Mouse (Mus musculus): Measurements from ENCODE around the gene Tmem110. TPM values are rescaled to one million over a fixed set of nuclear protein-coding genes. Genes with fewer than 3 reads are reported as not detected.

Tmem110 gene
- polyA plus RNA-seq, 1 experiment = 15.7 TPM

GRCm38 (mm10) chr14:30868826-30869225 is 43.4 kb downstream of the Tmem110 start:
- no peaks in the 10 kb centered on the region for H3K27me3 ChIP-seq (ENCODE audit: control insufficient read depth, insufficient read depth, insufficient read length)
- no peak overlapping the region for H3ac ChIP-seq (ENCODE audit: control insufficient read depth, insufficient read length, low read depth)
- no peaks in the 10 kb centered on the region for H3K79me2 ChIP-seq (ENCODE audit: control insufficient read depth, insufficient read depth)
- H3K79me3 ChIP-seq (ENCODE audit: low read depth) = no peaks in the 10 kb centered on the region
- peaks cover 21% of the 10 kb centered on the region for H3K36me3 ChIP-seq (ENCODE audit: control insufficient read depth, insufficient read depth)
- TF ChIP-seq CTCF (IDR thresholded peaks at IDR 0.05; ENCODE audit: control insufficient read depth, insufficient read depth, insufficient read length) (no peak), FOSL1 (IDR thresholded peaks at IDR 0.05; ENCODE audit: insufficient read depth, low read length, poor library complexity, severe bottlenecking) (no peak), USF1 (IDR thresholded peaks at IDR 0.05; ENCODE audit: low read depth) (no peak), MAX (IDR thresholded peaks at IDR 0.05) (no peak), CEBPB (IDR thresholded peaks at IDR 0.05; ENCODE audit: low read depth) (no peak), MYOD1 (IDR thresholded peaks at IDR 0.05; ENCODE audit: control insufficient read depth, insufficient read length, low read depth) (no peak), MYOG (IDR thresholded peaks at IDR 0.05; ENCODE audit: control insufficient read depth, extremely low read depth, insufficient read length) (no peak)
- H3K4me3 ChIP-seq (ENCODE audit: insufficient read depth, poor library complexity, severe bottlenecking) = no peak overlapping the region

GRCm38 (mm10) chr14:30869391-30869801 is 44.0 kb downstream of the Tmem110 start:
- Histone ChIP-seq H3K4me3 (ENCODE audit: insufficient read depth, poor library complexity, severe bottlenecking) (no peak overlapping the region), H3K79me2 (ENCODE audit: control insufficient read depth, insufficient read depth) (no peaks in the 10 kb centered on the region), H3ac (ENCODE audit: control insufficient read depth, insufficient read length, low read depth) (no peak overlapping the region), H3K36me3 (ENCODE audit: control insufficient read depth, insufficient read depth) (peaks cover 19% of the 10 kb centered on the region), H3K79me3 (ENCODE audit: low read depth) (no peaks in the 10 kb centered on the region), H3K27me3 (ENCODE audit: control insufficient read depth, insufficient read depth, insufficient read length) (no peaks in the 10 kb centered on the region)
- TF ChIP-seq MAX (IDR thresholded peaks at IDR 0.05) (no peak), USF1 (IDR thresholded peaks at IDR 0.05; ENCODE audit: low read depth) (no peak), MYOG (IDR thresholded peaks at IDR 0.05; ENCODE audit: control insufficient read depth, extremely low read depth, insufficient read length) (no peak), CEBPB (IDR thresholded peaks at IDR 0.05; ENCODE audit: low read depth) (no peak), FOSL1 (IDR thresholded peaks at IDR 0.05; ENCODE audit: insufficient read depth, low read length, poor library complexity, severe bottlenecking) (no peak), MYOD1 (IDR thresholded peaks at IDR 0.05; ENCODE audit: control insufficient read depth, insufficient read length, low read depth) (no peak)

GRCm38 (mm10) chr14:30870206-30871147 is 45.1 kb downstream of the Tmem110 start:
- Histone ChIP-seq H3K4me3 (ENCODE audit: insufficient read depth, poor library complexity, severe bottlenecking) (no peak overlapping the region), H3K36me3 (ENCODE audit: control insufficient read depth, insufficient read depth) (peaks cover 10% of the 10 kb centered on the region), H3K79me3 (ENCODE audit: low read depth) (no peaks in the 10 kb centered on the region), H3ac (ENCODE audit: control insufficient read depth, insufficient read length, low read depth) (no peak overlapping the region), H3K27me3 (ENCODE audit: control insufficient read depth, insufficient read depth, insufficient read length) (no peaks in the 10 kb centered on the region), H3K79me2 (ENCODE audit: control insufficient read depth, insufficient read depth) (no peaks in the 10 kb centered on the region)
- TF ChIP-seq CEBPB (IDR thresholded peaks at IDR 0.05; ENCODE audit: low read depth) = no peak
- no peak for TF ChIP-seq USF1 (IDR thresholded peaks at IDR 0.05; ENCODE audit: low read depth)
- no peak for TF ChIP-seq FOSL1 (IDR thresholded peaks at IDR 0.05; ENCODE audit: insufficient read depth, low read length, poor library complexity, severe bottlenecking)
- no peak for TF ChIP-seq MYOG (IDR thresholded peaks at IDR 0.05; ENCODE audit: control insufficient read depth, extremely low read depth, insufficient read length)
- no peak for TF ChIP-seq MAX (IDR thresholded peaks at IDR 0.05)
- no peak for TF ChIP-seq CTCF (IDR thresholded peaks at IDR 0.05; ENCODE audit: control insufficient read depth, insufficient read depth, insufficient read length)
- TF ChIP-seq MYOD1 (IDR thresholded peaks at IDR 0.05; ENCODE audit: control insufficient read depth, insufficient read length, low read depth) = no peak

DNA sequence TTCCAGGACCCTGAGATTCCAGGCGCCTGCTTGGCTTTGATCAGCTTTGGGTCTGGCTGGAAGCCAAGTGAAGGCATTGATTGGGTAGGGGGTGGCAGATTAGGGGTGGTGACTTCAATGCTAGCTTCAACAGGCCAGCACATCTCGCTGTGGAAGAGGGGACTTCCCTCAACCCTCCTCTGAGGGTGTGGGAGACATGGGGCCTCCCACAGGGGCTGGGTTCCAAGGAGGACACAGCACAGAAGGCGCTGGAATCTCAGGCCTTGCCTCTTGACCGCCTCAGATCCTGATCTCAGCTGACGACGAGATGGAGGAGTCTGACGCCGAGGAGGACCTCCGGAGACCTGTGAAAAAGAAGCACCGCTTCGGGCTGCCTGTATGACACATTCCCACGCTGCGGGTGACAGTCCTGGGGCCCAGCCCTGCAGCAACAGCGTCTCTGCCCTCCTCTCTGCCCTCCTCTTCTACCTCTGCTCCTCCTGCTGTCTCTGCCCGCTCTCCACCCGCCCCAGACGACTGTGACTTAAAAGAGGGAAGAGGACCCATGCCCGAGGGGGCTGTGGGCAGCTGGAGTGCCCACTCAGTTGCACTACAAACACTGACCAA is 48.8 kb downstream of the Tmem110 start:
- TF ChIP-seq MAX (IDR thresholded peaks at IDR 0.05) = no peak
- TF ChIP-seq MYOG (IDR thresholded peaks at IDR 0.05; ENCODE audit: control insufficient read depth, extremely low read depth, insufficient read length) = no peak
- TF ChIP-seq FOSL1 (IDR thresholded peaks at IDR 0.05; ENCODE audit: insufficient read depth, low read length, poor library complexity, severe bottlenecking) = no peak
- no peak for TF ChIP-seq CTCF (IDR thresholded peaks at IDR 0.05; ENCODE audit: control insufficient read depth, insufficient read depth, insufficient read length)
- no peak for TF ChIP-seq CEBPB (IDR thresholded peaks at IDR 0.05; ENCODE audit: low read depth)
- no peak for TF ChIP-seq MYOD1 (IDR thresholded peaks at IDR 0.05; ENCODE audit: control insufficient read depth, insufficient read length, low read depth)
- TF ChIP-seq USF1 (IDR thresholded peaks at IDR 0.05; ENCODE audit: low read depth) = no peak
- peaks cover 4% of the 10 kb centered on the region for H3K36me3 ChIP-seq (ENCODE audit: control insufficient read depth, insufficient read depth)
- no peaks in the 10 kb centered on the region for H3K79me2 ChIP-seq (ENCODE audit: control insufficient read depth, insufficient read depth)
- no peaks in the 10 kb centered on the region for H3K27me3 ChIP-seq (ENCODE audit: control insufficient read depth, insufficient read depth, insufficient read length)
- H3K4me3 ChIP-seq (ENCODE audit: insufficient read depth, poor library complexity, severe bottlenecking) = no peak overlapping the region
- H3K79me3 ChIP-seq (ENCODE audit: low read depth) = no peaks in the 10 kb centered on the region
- H3ac ChIP-seq (ENCODE audit: control insufficient read depth, insufficient read length, low read depth) = no peak overlapping the region

- peaks cover 4% of the 10 kb centered on the region for H3K36me3 ChIP-seq (ENCODE audit: control insufficient read depth, insufficient read depth)
- H3K27me3 ChIP-seq (ENCODE audit: control insufficient read depth, insufficient read depth, insufficient read length) = no peaks in the 10 kb centered on the region
- TF ChIP-seq CEBPB (IDR thresholded peaks at IDR 0.05; ENCODE audit: low read depth) = peak; percentile 39
- no peak for TF ChIP-seq USF1 (IDR thresholded peaks at IDR 0.05; ENCODE audit: low read depth)
- TF ChIP-seq MYOD1 (IDR thresholded peaks at IDR 0.05; ENCODE audit: control insufficient read depth, insufficient read length, low read depth) = peak; percentile 25
- TF ChIP-seq FOSL1 (IDR thresholded peaks at IDR 0.05; ENCODE audit: insufficient read depth, low read length, poor library complexity, severe bottlenecking) = no peak
- no peak for TF ChIP-seq MYOG (IDR thresholded peaks at IDR 0.05; ENCODE audit: control insufficient read depth, extremely low read depth, insufficient read length)
Measured at GRCm38 (mm10) chr14:30875130-30875865, 49.9 kb downstream of the Tmem110 start.

More at GRCm38 (mm10) chr14:30875130-30875865, 49.9 kb downstream of the Tmem110 start:
- no peak overlapping the region for H3K4me3 ChIP-seq (ENCODE audit: insufficient read depth, poor library complexity, severe bottlenecking)
- no peaks in the 10 kb centered on the region for H3K79me2 ChIP-seq (ENCODE audit: control insufficient read depth, insufficient read depth)
- H3ac ChIP-seq (ENCODE audit: control insufficient read depth, insufficient read length, low read depth) = no peak overlapping the region
- no peaks in the 10 kb centered on the region for H3K79me3 ChIP-seq (ENCODE audit: low read depth)

Measured in C2C12 (cell line).